Mouse (Mus musculus): ENCODE measurements at regions not wholly inside any gene's neighbourhood (a gene's known extent, or its start where the extent isn't known, plus 50 kb on each side); places are given as distances from the start of the nearest gene placed in this dataset.
A peak's percentile ranks its signal among the peaks of the same experiment; 100 is the strongest.

DNA sequence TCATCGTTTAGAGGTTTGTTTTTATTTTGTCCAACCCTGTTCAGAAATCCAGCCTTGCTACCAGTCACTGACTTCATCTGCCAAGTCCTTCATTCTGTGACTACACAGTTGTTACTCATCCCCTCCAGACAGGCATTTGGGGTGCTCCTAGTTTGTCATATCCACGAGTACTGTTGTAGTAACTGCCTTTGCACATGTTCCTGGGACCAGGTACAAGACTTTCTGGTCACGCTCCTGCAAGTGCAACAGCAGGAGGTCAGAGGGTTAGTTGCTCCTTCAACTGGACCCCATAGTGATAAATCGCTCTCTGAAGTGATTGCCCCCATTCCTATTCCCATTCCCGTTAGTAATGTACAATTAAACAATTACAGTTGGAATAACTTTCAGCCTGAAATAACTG lies 269.9 kb downstream of the Rps15a start:
- no peaks in the 10 kb centered on the region for H3K9me3 ChIP-seq (ENCODE audit: low read length)
- ATAC-seq = no peak
- DNase-seq = no peak
- H3K4me1 ChIP-seq (ENCODE audit: insufficient read depth) = no peaks in the 10 kb centered on the region
- no peak overlapping the region for H3K4me3 ChIP-seq (ENCODE audit: low read depth, low read length)
- H3K27me3 ChIP-seq (ENCODE audit: insufficient read depth, low read length) = no peaks in the 10 kb centered on the region
- no peak overlapping the region for H3K9ac ChIP-seq
- 91% methylated on average over 5 of the region's 5 CpGs for WGBS
- no peak overlapping the region for H3K27ac ChIP-seq (ENCODE audit: low read depth, low read length)
- H3K36me3 ChIP-seq (ENCODE audit: insufficient read depth) = no peaks in the 10 kb centered on the region
- TF ChIP-seq CTCF (IDR thresholded peaks at IDR 0.05; ENCODE audit: low read depth) = no peak
- no peak overlapping the region for H3K4me2 ChIP-seq (ENCODE audit: low read depth)

DNA sequence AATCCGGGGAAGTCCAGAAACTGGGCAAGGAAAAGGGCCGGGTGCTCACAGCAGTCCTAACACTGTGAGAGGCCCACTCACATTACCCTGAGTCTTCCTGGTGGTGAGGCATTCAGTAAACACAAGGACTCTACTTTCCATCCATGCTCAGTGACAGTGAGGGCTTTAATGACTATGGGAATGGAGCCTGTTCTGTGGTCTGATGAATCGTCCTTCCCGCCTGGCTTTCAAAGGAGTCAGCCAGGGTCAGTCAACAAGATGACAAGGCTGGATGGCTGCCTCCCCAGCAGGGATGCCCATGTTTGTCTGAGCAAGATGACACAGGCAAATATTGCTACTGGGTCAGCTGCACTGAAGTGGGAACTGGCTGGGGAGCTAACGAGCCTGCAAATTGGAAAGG lies 273.2 kb downstream of the Rps15a start:
- Histone ChIP-seq H3K27ac (ENCODE audit: low read depth, low read length) (no peak overlapping the region), H3K4me2 (ENCODE audit: low read depth) (no peak overlapping the region), H3K9ac (no peak overlapping the region), H3K4me1 (ENCODE audit: insufficient read depth) (no peaks in the 10 kb centered on the region), H3K36me3 (ENCODE audit: insufficient read depth) (no peaks in the 10 kb centered on the region), H3K27me3 (ENCODE audit: insufficient read depth, low read length) (no peaks in the 10 kb centered on the region), H3K4me3 (ENCODE audit: low read depth, low read length) (no peak overlapping the region), H3K9me3 (ENCODE audit: low read length) (no peaks in the 10 kb centered on the region)
- ATAC-seq (no peak), DNase-seq (no peak)
- TF ChIP-seq CTCF (IDR thresholded peaks at IDR 0.05; ENCODE audit: low read depth) = no peak
- 31% methylated on average over 5 of the region's 5 CpGs for WGBS

DNA sequence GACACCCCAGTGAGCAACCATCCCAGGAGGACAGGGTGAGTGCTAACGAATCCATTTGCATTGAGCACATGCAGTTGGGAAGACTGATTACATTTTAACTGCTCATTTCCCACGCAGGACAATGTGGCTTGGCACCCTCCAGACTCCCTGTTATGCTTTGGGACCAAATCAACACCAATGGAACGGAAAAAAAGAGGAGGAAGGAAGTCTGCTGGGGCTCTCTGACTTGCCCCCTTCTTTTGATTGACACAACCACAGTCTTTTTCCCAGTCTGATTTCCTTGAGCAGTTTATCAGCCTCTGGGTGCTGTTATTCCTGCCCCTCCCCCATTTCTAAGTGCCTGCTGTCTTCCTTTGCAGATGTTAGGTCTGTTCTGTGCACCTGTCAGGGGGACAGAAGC lies 321.0 kb downstream of the Rps15a start:
- Histone ChIP-seq H3K9ac (no peak overlapping the region), H3K27me3 (ENCODE audit: insufficient read depth, low read length) (no peaks in the 10 kb centered on the region), H3K4me2 (ENCODE audit: low read depth) (no peak overlapping the region), H3K9me3 (ENCODE audit: low read length) (no peaks in the 10 kb centered on the region), H3K4me1 (ENCODE audit: insufficient read depth) (no peaks in the 10 kb centered on the region), H3K27ac (ENCODE audit: low read depth, low read length) (no peak overlapping the region), H3K4me3 (ENCODE audit: low read depth, low read length) (no peak overlapping the region), H3K36me3 (ENCODE audit: insufficient read depth) (no peaks in the 10 kb centered on the region)
- 19% methylated on average over 3 of the region's 3 CpGs for WGBS
- no peak for ATAC-seq
- no peak for TF ChIP-seq CTCF (IDR thresholded peaks at IDR 0.05; ENCODE audit: low read depth)
- DNase-seq = no peak

DNA sequence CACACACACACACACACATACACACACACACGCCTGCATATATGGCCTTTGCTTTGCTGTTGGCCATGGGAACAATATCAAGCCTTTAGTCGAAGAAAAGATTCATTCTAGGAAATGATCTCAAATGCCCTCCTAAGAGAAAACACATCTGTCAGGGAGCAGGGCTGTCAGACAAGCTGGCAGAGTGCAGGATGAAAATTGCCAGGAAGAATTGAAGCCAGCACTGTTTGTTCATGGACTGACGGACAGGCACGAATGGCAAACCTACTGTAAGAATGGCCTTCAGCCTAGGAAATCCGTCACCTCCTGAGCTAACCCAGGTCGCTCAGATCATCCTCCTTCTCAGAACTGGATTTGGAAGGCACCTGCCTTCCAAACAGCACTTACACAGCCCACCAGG lies 322.0 kb downstream of the Rps15a start:
- Histone ChIP-seq H3K9ac (no peak overlapping the region), H3K4me3 (ENCODE audit: low read depth, low read length) (no peak overlapping the region), H3K36me3 (ENCODE audit: insufficient read depth) (no peaks in the 10 kb centered on the region), H3K4me1 (ENCODE audit: insufficient read depth) (no peaks in the 10 kb centered on the region), H3K27ac (ENCODE audit: low read depth, low read length) (no peak overlapping the region), H3K4me2 (ENCODE audit: low read depth) (no peak overlapping the region), H3K27me3 (ENCODE audit: insufficient read depth, low read length) (no peaks in the 10 kb centered on the region), H3K9me3 (ENCODE audit: low read length) (no peaks in the 10 kb centered on the region)
- ATAC-seq (no peak), DNase-seq (peak; percentile 7)
- TF ChIP-seq CTCF (IDR thresholded peaks at IDR 0.05; ENCODE audit: low read depth) = no peak
- WGBS = 54% methylated on average over 6 of the region's 6 CpGs

DNA sequence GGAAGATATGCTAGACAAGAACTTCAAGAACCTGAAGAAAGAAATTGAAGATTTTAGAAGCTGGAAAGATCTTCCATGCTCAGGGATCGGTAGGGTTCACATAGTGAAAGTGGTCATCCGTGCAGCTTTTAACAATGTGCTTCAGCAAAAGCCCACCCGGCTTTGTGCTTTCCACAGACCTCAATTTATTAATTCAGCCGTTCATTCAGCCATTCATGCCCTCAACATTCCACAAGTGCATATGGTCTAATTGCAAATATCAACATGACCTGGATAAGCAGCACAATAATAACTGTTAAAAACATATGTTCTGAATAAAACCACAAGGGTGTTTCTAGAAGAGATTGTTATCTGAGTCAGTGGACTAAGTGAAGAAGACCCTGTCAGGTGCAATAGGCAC lies 323.5 kb downstream of the Rps15a start:
- H3K4me1 ChIP-seq (ENCODE audit: insufficient read depth) = no peaks in the 10 kb centered on the region
- H3K36me3 ChIP-seq (ENCODE audit: insufficient read depth) = no peaks in the 10 kb centered on the region
- H3K4me3 ChIP-seq (ENCODE audit: low read depth, low read length) = no peak overlapping the region
- no peak overlapping the region for H3K9ac ChIP-seq
- no peaks in the 10 kb centered on the region for H3K27me3 ChIP-seq (ENCODE audit: insufficient read depth, low read length)
- DNase-seq (no peak), ATAC-seq (no peak)
- TF ChIP-seq CTCF (IDR thresholded peaks at IDR 0.05; ENCODE audit: low read depth) = no peak
- no peak overlapping the region for H3K27ac ChIP-seq (ENCODE audit: low read depth, low read length)
- no peak overlapping the region for H3K4me2 ChIP-seq (ENCODE audit: low read depth)
- WGBS = 69% methylated on average over 4 of the region's 4 CpGs
- H3K9me3 ChIP-seq (ENCODE audit: low read length) = no peaks in the 10 kb centered on the region

DNA sequence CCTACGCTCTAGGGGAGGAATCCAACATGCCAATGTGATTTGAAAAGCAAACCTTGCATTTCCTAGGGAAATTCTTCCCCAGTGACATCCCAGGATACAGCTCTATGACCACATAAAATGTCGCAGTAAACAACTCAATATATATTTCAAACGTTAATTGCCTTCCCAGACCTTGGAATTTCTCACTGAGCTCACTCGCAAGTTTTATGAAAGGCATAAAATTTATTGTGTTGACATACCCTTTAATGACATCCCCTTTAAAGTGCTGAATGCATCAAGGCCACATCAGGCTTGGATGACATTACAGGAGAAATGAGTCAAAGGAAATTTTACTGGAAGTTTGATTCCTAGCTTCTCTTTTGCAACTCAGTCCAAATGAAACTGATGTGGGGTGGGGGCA lies 337.0 kb downstream of the Rps15a start:
- no peak overlapping the region for H3K27ac ChIP-seq (ENCODE audit: low read depth, low read length)
- no peak for DNase-seq
- no peaks in the 10 kb centered on the region for H3K27me3 ChIP-seq (ENCODE audit: insufficient read depth, low read length)
- no peak for TF ChIP-seq CTCF (IDR thresholded peaks at IDR 0.05; ENCODE audit: low read depth)
- no peaks in the 10 kb centered on the region for H3K9me3 ChIP-seq (ENCODE audit: low read length)
- H3K4me2 ChIP-seq (ENCODE audit: low read depth) = no peak overlapping the region
- no peak overlapping the region for H3K9ac ChIP-seq
- H3K36me3 ChIP-seq (ENCODE audit: insufficient read depth) = no peaks in the 10 kb centered on the region
- no peak overlapping the region for H3K4me3 ChIP-seq (ENCODE audit: low read depth, low read length)
- H3K4me1 ChIP-seq (ENCODE audit: insufficient read depth) = no peaks in the 10 kb centered on the region
- 90% methylated on average over 4 of the region's 4 CpGs for WGBS
- ATAC-seq = no peak

DNA sequence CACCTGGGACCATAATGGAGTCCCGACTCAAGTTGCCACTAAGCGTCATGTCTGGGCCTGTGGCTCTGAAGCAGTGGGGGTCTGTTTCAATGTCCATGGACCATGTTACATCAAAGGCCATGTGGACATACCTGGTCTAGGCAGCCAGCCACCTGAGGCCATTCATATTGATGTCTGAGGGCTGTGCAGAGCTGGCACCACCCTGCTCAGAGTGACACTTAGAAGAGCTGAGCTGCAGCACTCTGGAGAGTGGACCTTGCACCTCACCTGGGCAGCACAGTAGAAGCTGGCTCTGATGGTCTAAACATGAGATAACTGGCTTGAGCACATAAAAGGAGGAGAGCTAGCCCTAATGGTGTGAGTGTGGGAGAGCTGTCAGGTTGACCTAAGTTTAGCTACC lies 338.1 kb downstream of the Rps15a start:
- Histone ChIP-seq H3K4me2 (ENCODE audit: low read depth) (no peak overlapping the region), H3K27me3 (ENCODE audit: insufficient read depth, low read length) (no peaks in the 10 kb centered on the region), H3K4me3 (ENCODE audit: low read depth, low read length) (no peak overlapping the region), H3K36me3 (ENCODE audit: insufficient read depth) (no peaks in the 10 kb centered on the region), H3K9me3 (ENCODE audit: low read length) (no peaks in the 10 kb centered on the region), H3K27ac (ENCODE audit: low read depth, low read length) (no peak overlapping the region), H3K4me1 (ENCODE audit: insufficient read depth) (no peaks in the 10 kb centered on the region), H3K9ac (no peak overlapping the region)
- WGBS = 100% methylated on average over 2 of the region's 2 CpGs
- no peak for DNase-seq
- no peak for TF ChIP-seq CTCF (IDR thresholded peaks at IDR 0.05; ENCODE audit: low read depth)
- no peak for ATAC-seq

DNA sequence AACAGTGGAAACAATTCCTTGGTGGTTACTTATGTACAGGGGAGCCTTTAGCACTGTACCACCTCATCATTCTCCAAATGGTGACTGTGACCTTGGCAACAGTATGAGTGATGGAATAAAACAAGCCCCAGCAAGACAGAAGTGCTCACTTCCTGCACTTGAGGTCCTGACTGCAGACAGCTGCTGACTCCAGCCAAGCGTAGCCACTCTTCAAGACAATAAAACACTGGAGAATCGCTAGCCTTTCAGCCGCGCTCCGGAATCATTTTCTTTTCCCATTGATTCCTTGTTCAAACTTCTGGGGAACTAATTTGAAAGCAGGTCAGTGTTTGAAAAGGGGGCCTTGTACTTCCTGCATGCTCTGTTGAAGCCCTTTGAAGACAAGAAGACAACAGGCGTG lies 344.2 kb downstream of the Rps15a start:
- 43% methylated on average over 6 of the region's 6 CpGs for whole genome bisulfite sequencing
- H3K27ac ChIP-seq (ENCODE audit: low read depth, low read length) = no peak overlapping the region
- DNase-seq (no peak), ATAC-seq (no peak)
- no peak overlapping the region for H3K4me3 ChIP-seq (ENCODE audit: low read depth, low read length)
- peaks cover 3% of the 10 kb centered on the region; the same call in 1 of the 2 replicates for H3K9me3 ChIP-seq (ENCODE audit: low read length)
- no peaks in the 10 kb centered on the region for H3K36me3 ChIP-seq (ENCODE audit: insufficient read depth)
- no peaks in the 10 kb centered on the region for H3K4me1 ChIP-seq (ENCODE audit: insufficient read depth)
- no peaks in the 10 kb centered on the region for H3K27me3 ChIP-seq (ENCODE audit: insufficient read depth, low read length)
- H3K4me2 ChIP-seq (ENCODE audit: low read depth) = no peak overlapping the region
- H3K9ac ChIP-seq = no peak overlapping the region
- no peak for TF ChIP-seq CTCF (IDR thresholded peaks at IDR 0.05; ENCODE audit: low read depth)
